Mouse (Mus musculus): ENCODE measurements around the gene Wfikkn1. TPM values are rescaled to one million over a fixed set of nuclear protein-coding genes. Genes with fewer than 3 reads are reported as not detected.

Gene Wfikkn1
- polyA plus RNA-seq, 1 experiment from 2014 or later = 0.51 TPM

DNA sequence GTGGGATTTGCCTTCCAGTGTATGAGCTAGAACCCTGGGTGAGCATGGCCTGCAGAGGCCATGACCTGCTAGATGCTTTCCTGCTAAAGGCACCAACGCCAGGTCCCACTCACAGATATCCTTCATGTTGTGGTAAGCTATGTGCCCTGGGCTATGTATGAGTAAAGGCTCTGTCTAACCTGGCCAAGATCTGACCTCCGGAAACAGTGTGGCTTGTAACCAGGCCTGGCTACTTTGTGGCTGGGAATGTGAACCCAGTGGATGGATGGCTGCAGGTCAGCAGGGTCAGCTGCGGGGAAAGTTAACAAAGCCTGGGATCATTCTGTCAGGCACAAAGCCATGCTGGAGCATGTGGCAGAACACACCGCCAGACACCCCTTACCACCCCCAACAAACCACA lies 1.0 kb upstream of the Wfikkn1 start:
- H3K4me1 ChIP-seq (replicated peaks; ENCODE audit: insufficient read depth, low read length) = 0 out of 2 replicates have a peak, but pooled peaks cover 8% of the 10 kb centered on the region
- no peak overlapping the region for H3K4me3 ChIP-seq (replicated peaks; ENCODE audit: low read depth, low read length)
- no peak for TF ChIP-seq CTCF (IDR thresholded peaks at IDR 0.05; ENCODE audit: low read depth)
- H3K4me2 ChIP-seq (ENCODE audit: low read length) = no peak overlapping the region
- DNase-seq (ENCODE audit: low spot score) (no peak), ATAC-seq (replicated peaks; ENCODE audit: low FRiP score, low read depth) (no peak)
- no peak overlapping the region for H3K27ac ChIP-seq
- 0 out of 2 replicates have a peak, but pooled peaks cover 26% of the 10 kb centered on the region for H3K36me3 ChIP-seq (ENCODE audit: insufficient read depth, low read length)
- H3K27me3 ChIP-seq (ENCODE audit: insufficient read depth, low read length) = no peaks in the 10 kb centered on the region
- no peaks in the 10 kb centered on the region for H3K9me3 ChIP-seq (replicated peaks; ENCODE audit: low read length)
- no peak overlapping the region for H3K9ac ChIP-seq (ENCODE audit: low read depth, low read length)
- 27% methylated on average over 4 of the region's 4 CpGs for WGBS

DNA sequence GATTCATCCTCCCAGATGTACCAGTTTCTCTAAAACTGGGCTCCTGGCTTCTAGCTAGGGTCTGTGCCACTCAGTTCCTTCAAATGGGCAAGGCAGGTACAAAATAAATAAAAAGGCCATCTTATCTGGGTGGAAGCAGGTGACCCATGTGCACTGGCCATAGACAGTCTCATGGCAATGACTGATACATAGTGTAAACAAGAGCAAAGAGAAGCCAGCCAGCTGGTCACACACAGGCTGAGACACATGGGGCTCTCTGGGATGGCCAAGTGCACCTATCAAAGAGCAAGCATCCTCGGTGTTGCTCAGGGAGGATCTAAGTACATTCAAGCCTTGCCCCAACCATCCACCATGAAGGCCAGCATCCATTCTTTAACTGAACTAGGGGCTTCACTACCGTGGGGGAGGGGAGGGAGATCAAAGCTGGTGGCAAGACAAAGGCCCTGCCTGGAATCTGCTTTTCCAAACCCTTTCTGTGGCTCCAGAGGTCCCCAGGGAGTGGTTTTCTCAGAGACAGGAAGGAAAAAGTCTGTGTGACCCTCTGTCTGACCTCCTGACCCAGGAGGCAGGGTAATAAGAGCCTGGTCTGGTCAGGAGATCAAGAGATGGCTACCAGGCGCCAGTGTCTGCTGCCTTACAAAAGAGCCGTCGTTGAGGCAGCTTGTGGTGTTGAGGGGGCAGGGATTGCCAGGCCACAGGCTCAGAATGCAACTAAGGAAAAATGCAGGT lies 419 bp upstream of the Wfikkn1 start:
- DNase-seq (ENCODE audit: low spot score) (no peak), ATAC-seq (replicated peaks; ENCODE audit: low FRiP score, low read depth) (no peak)
- no peaks in the 10 kb centered on the region for H3K9me3 ChIP-seq (replicated peaks; ENCODE audit: low read length)
- H3K4me1 ChIP-seq (replicated peaks; ENCODE audit: insufficient read depth, low read length) = peaks cover 14% of the 10 kb centered on the region
- no peak overlapping the region for H3K27ac ChIP-seq
- TF ChIP-seq CTCF (IDR thresholded peaks at IDR 0.05; ENCODE audit: low read depth) = no peak
- no peak overlapping the region for H3K9ac ChIP-seq (ENCODE audit: low read depth, low read length)
- no peak overlapping the region for H3K4me2 ChIP-seq (ENCODE audit: low read length)
- 0 out of 2 replicates have a peak, but pooled peaks cover 26% of the 10 kb centered on the region for H3K36me3 ChIP-seq (ENCODE audit: insufficient read depth, low read length)
- no peaks in the 10 kb centered on the region for H3K27me3 ChIP-seq (ENCODE audit: insufficient read depth, low read length)
- no peak overlapping the region for H3K4me3 ChIP-seq (replicated peaks; ENCODE audit: low read depth, low read length)
- WGBS = 19% methylated on average over 5 of the region's 5 CpGs

DNA sequence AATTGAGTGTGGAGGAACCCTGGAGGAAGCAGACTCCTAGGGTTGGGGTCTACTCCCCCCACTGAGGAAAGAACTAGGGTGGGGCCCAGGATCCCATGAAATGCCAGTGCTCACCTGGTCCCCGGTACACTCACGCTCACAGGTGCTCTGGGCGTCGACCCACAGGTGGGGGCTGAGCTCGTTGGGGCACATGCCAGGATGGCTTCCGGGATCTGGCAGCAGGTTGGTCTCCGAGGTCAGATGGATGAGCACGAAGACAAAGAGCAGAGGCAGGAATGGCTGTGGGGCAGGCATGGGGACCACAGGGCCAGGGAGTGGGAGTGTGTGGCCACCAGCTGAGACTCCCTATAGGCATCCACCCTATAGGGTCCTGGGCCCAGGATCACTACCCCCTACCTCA lies 908 bp downstream of the Wfikkn1 start:
- Histone ChIP-seq H3K27ac (no peak overlapping the region), H3K9me3 (replicated peaks; ENCODE audit: low read length) (no peaks in the 10 kb centered on the region), H3K4me2 (ENCODE audit: low read length) (no peak overlapping the region), H3K4me1 (replicated peaks; ENCODE audit: insufficient read depth, low read length) (peaks cover 17% of the 10 kb centered on the region), H3K36me3 (ENCODE audit: insufficient read depth, low read length) (0 out of 2 replicates have a peak, but pooled peaks cover 26% of the 10 kb centered on the region), H3K27me3 (ENCODE audit: insufficient read depth, low read length) (no peaks in the 10 kb centered on the region), H3K4me3 (replicated peaks; ENCODE audit: low read depth, low read length) (no peak overlapping the region), H3K9ac (ENCODE audit: low read depth, low read length) (no peak overlapping the region)
- DNase-seq (ENCODE audit: low spot score) = no peak
- TF ChIP-seq CTCF (IDR thresholded peaks at IDR 0.05; ENCODE audit: low read depth) = no peak
- ATAC-seq (replicated peaks; ENCODE audit: low FRiP score, low read depth) = no peak
- WGBS = 58% methylated on average over 8 of the region's 8 CpGs

DNA sequence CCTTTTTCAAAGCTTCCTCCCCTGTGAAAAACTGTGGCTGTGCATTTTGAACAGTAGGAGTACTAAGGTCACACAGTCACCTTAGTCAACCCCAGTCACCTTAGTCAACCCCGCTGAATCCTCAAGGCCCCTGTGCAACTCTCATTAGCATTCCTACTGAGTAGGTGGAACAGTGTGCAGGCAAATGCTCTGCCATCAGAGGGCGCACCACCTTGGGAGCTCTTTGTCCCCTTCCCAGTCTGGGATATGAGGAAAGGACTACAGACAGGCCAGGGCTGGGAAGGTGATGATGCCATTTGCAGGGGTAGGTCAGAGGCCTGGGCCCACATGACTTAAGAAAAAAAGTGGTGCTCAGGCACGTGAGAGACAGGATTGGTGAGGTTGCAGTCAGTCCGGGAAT lies 1.4 kb downstream of the Wfikkn1 start:
- Histone ChIP-seq H3K4me2 (ENCODE audit: low read length) (no peak overlapping the region), H3K4me3 (replicated peaks; ENCODE audit: low read depth, low read length) (no peak overlapping the region), H3K36me3 (ENCODE audit: insufficient read depth, low read length) (0 out of 2 replicates have a peak, but pooled peaks cover 21% of the 10 kb centered on the region), H3K27ac (no peak overlapping the region), H3K9me3 (replicated peaks; ENCODE audit: low read length) (no peaks in the 10 kb centered on the region), H3K4me1 (replicated peaks; ENCODE audit: insufficient read depth, low read length) (peaks cover 17% of the 10 kb centered on the region), H3K9ac (ENCODE audit: low read depth, low read length) (no peak overlapping the region), H3K27me3 (ENCODE audit: insufficient read depth, low read length) (no peaks in the 10 kb centered on the region)
- 56% methylated on average over 4 of the region's 4 CpGs for WGBS
- peak; percentile 31 for DNase-seq (ENCODE audit: low spot score)
- peak; percentile 62 for TF ChIP-seq CTCF (IDR thresholded peaks at IDR 0.05; ENCODE audit: low read depth)
- ATAC-seq (replicated peaks; ENCODE audit: low FRiP score, low read depth) = no peak

DNA sequence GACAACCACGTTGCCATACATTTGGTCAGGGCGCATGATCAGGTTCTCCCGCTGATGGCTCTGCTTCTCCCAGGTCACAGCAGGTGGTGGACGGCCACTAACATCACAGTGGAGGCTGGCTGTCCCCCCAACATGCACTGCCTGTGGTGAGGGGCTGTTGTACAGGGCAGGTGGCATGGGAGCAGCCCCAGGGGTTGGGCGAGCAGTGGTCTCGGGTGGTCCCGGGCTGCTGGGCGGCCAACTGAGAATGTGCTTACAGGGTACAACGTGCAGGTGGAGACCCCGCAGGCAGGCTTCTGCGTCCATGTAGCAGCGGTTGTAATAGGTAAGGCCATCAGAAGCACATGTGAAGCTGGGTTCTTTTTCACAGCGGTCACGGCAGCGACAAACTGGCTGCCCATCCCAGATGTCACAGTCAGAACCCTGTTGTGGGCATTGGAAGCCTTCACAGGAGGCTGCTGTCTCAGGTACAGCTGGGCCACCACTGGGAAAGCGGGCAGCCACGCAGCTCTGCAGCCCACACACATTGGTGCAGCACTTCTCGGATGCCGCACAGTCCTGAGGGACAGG lies 2.0 kb downstream of the Wfikkn1 start:
- no peak for TF ChIP-seq CTCF (IDR thresholded peaks at IDR 0.05; ENCODE audit: low read depth)
- no peak overlapping the region for H3K9ac ChIP-seq (ENCODE audit: low read depth, low read length)
- H3K27me3 ChIP-seq (ENCODE audit: insufficient read depth, low read length) = no peaks in the 10 kb centered on the region
- H3K4me1 ChIP-seq (replicated peaks; ENCODE audit: insufficient read depth, low read length) = peaks cover 17% of the 10 kb centered on the region
- no peak for DNase-seq (ENCODE audit: low spot score)
- no peak overlapping the region for H3K4me3 ChIP-seq (replicated peaks; ENCODE audit: low read depth, low read length)
- H3K4me2 ChIP-seq (ENCODE audit: low read length) = no peak overlapping the region
- 91% methylated on average over 19 of the region's 19 CpGs for WGBS
- no peak overlapping the region for H3K27ac ChIP-seq
- 0 out of 2 replicates have a peak, but pooled peaks cover 18% of the 10 kb centered on the region for H3K36me3 ChIP-seq (ENCODE audit: insufficient read depth, low read length)
- ATAC-seq (replicated peaks; ENCODE audit: low FRiP score, low read depth) = no peak
- no peaks in the 10 kb centered on the region for H3K9me3 ChIP-seq (replicated peaks; ENCODE audit: low read length)

DNA sequence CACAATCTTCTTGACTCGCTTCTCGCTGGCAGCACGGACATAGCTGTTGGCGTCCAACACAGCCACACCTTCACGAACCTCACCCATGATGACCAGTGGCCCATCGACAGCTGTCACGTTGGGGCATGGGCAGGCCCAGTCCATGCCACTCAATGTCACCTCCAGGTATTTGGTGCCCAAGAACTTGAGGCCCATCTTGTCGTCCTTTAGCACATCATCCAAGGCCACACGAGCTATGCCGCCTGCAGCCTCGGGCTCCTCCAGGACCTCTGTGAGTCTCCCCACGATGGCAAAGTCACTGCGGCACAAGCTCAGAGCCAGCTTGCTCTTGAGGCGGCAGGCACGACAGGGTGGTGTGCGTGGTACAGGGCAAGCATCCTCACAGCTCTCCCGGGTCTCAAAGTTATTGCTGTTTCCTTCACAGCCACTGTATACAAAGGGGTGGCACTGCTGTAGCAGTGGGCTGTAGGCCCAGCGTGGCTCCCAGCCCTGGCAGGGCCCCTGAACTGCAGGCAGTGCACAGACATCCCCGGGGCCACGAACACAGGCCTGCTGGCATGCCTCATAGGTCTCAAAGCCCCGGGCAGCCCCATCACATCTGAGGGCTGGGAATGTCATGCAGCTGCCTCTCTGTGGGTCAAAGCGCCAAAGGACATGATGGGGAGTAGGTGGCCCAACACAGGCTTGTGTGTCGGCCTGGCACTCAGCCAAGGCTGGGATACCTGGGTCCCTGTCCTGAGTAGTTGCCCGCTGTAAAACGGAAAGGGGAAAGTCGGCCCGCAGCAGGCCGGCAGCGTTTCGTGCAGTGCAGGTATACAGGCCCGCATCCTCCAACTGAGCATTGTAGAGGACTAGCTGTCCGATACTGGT lies 2.7 kb downstream of the Wfikkn1 start:
- no peak for DNase-seq (ENCODE audit: low spot score)
- no peak overlapping the region for H3K4me2 ChIP-seq (ENCODE audit: low read length)

More for the DNA sequence above, 2.7 kb downstream of the Wfikkn1 start:
- peaks cover 17% of the 10 kb centered on the region for H3K4me1 ChIP-seq (replicated peaks; ENCODE audit: insufficient read depth, low read length)
- no peak overlapping the region for H3K27ac ChIP-seq
- 93% methylated on average over 32 of the region's 32 CpGs for WGBS
- TF ChIP-seq CTCF (IDR thresholded peaks at IDR 0.05; ENCODE audit: low read depth) = no peak
- no peaks in the 10 kb centered on the region for H3K27me3 ChIP-seq (ENCODE audit: insufficient read depth, low read length)
- no peak overlapping the region for H3K4me3 ChIP-seq (replicated peaks; ENCODE audit: low read depth, low read length)
- no peaks in the 10 kb centered on the region for H3K9me3 ChIP-seq (replicated peaks; ENCODE audit: low read length)
- H3K36me3 ChIP-seq (ENCODE audit: insufficient read depth, low read length) = 0 out of 2 replicates have a peak, but pooled peaks cover 11% of the 10 kb centered on the region
- ATAC-seq (replicated peaks; ENCODE audit: low FRiP score, low read depth) = no peak
- no peak overlapping the region for H3K9ac ChIP-seq (ENCODE audit: low read depth, low read length)

All from kidney, postnatal 0 days (tissue).